Mouse (Mus musculus) testis, adult 2 months (tissue): ENCODE results near the gene Slc1a7. TPM values are rescaled to one million over a fixed set of nuclear protein-coding genes. Genes with fewer than 3 reads are reported as not detected.

Source experiments
- H3K27ac ChIP-seq: fragments of 200-500 bp; 2 replicates; pipeline ENCODE4 v1.5.1; 2012; ENCODE audit warnings: low read depth, low read length; ENCODE audit not compliant: control insufficient read depth, insufficient read depth
- H3K27me3 ChIP-seq: fragments of 200-500 bp; 2 replicates; pipeline ENCODE4 v1.6.1; 2012; ENCODE audit warnings: mild to moderate bottlenecking, low read length, moderate library complexity; ENCODE audit not compliant: control insufficient read depth, insufficient read depth
- H3K36me3 ChIP-seq: fragments of 200-500 bp; 2 replicates; pipeline ENCODE4 v1.6.1; 2012; ENCODE audit warnings: mild to moderate bottlenecking, low read length; ENCODE audit not compliant: control insufficient read depth, insufficient read depth
- H3K4me1 ChIP-seq: fragments of 200-500 bp; 2 replicates; pipeline ENCODE4 v1.6.1; 2012; ENCODE audit warnings: low read length; ENCODE audit not compliant: control insufficient read depth, insufficient read depth
- H3K4me3 ChIP-seq: fragments of 200-500 bp; 2 replicates; pipeline ENCODE4 v1.5.1; 2012; ENCODE audit warnings: low read depth, mild to moderate bottlenecking, low read length, moderate library complexity, mixed read lengths; ENCODE audit not compliant: control insufficient read depth
- CTCF ChIP-seq: fragments of 200-500 bp; IDR thresholded peaks from 2 replicates; pipeline ENCODE4 v1.5.1; 2012; ENCODE audit warnings: low read depth, mild to moderate bottlenecking, inconsistent platforms, low read length, moderate library complexity; ENCODE audit not compliant: control insufficient read depth, insufficient read depth, insufficient replicate concordance
- POLR2A ChIP-seq: fragments of 200-500 bp; IDR thresholded peaks from 2 replicates; pipeline ENCODE4 v1.6.1; 2012; ENCODE audit warnings: low read depth, mild to moderate bottlenecking, inconsistent platforms, low read length, moderate library complexity; ENCODE audit not compliant: control insufficient read depth
- polyA plus RNA-seq: library from polyadenylated mRNA; depleted of rRNA; stranded (reverse); fragments of >200 nt; gene quantifications from 2 replicates; pipeline ENCODE4 v1.2.3, GENCODE M21; 2012

Slc1a7 gene
- polyA plus RNA-seq, 1 experiment = 2.2 TPM

GRCm38 (mm10) chr4:108014466-108014865, 46.3 kb downstream of the Slc1a7 start:
- Histone ChIP-seq H3K4me3 (no peak overlapping the region), H3K27ac (no peak overlapping the region), H3K4me1 (peaks cover 8% of the 10 kb centered on the region), H3K36me3 (no peaks in the 10 kb centered on the region), H3K27me3 (no peaks in the 10 kb centered on the region)
- TF ChIP-seq POLR2A (no peak), CTCF (no peak)

- H3K4me3 ChIP-seq = no peak overlapping the region
- no peak overlapping the region for H3K27ac ChIP-seq
- no peaks in the 10 kb centered on the region for H3K27me3 ChIP-seq
- no peaks in the 10 kb centered on the region for H3K36me3 ChIP-seq
- TF ChIP-seq CTCF (peak; percentile 39; the same call in 1 of the 2 replicates), POLR2A (no peak)
- peaks cover 8% of the 10 kb centered on the region for H3K4me1 ChIP-seq
Observed at GRCm38 (mm10) chr4:108015067-108015765, 47.1 kb downstream of the Slc1a7 start.

GRCm38 (mm10) chr4:108016321-108016720, 48.2 kb downstream of the Slc1a7 start:
- TF ChIP-seq CTCF = no peak
- no peak for TF ChIP-seq POLR2A
- Histone ChIP-seq H3K36me3 (no peaks in the 10 kb centered on the region), H3K27ac (no peak overlapping the region), H3K4me3 (no peak overlapping the region), H3K4me1 (peaks cover 8% of the 10 kb centered on the region), H3K27me3 (no peaks in the 10 kb centered on the region)

- peaks cover 8% of the 10 kb centered on the region for H3K4me1 ChIP-seq
- H3K36me3 ChIP-seq = no peaks in the 10 kb centered on the region
- no peak overlapping the region for H3K4me3 ChIP-seq
- TF ChIP-seq POLR2A (no peak), CTCF (no peak)
- H3K27me3 ChIP-seq = no peaks in the 10 kb centered on the region
- no peak overlapping the region for H3K27ac ChIP-seq
Observed at GRCm38 (mm10) chr4:108017839-108018238, 49.7 kb downstream of the Slc1a7 start.

- Histone ChIP-seq H3K27ac (no peak overlapping the region), H3K27me3 (no peaks in the 10 kb centered on the region), H3K36me3 (no peaks in the 10 kb centered on the region), H3K4me1 (peaks cover 8% of the 10 kb centered on the region), H3K4me3 (no peak overlapping the region)
- no peak for TF ChIP-seq CTCF
- no peak for TF ChIP-seq POLR2A
Observed at GRCm38 (mm10) chr4:108018241-108018923, 50.2 kb downstream of the Slc1a7 start.

GRCm38 (mm10) chr4:108018961-108019921, 51.1 kb downstream of the Slc1a7 start:
- no peaks in the 10 kb centered on the region for H3K27me3 ChIP-seq
- no peaks in the 10 kb centered on the region for H3K36me3 ChIP-seq
- H3K4me1 ChIP-seq = peaks cover 8% of the 10 kb centered on the region
- no peak overlapping the region for H3K4me3 ChIP-seq
- H3K27ac ChIP-seq = no peak overlapping the region
- TF ChIP-seq CTCF (no peak), POLR2A (no peak)

DNA sequence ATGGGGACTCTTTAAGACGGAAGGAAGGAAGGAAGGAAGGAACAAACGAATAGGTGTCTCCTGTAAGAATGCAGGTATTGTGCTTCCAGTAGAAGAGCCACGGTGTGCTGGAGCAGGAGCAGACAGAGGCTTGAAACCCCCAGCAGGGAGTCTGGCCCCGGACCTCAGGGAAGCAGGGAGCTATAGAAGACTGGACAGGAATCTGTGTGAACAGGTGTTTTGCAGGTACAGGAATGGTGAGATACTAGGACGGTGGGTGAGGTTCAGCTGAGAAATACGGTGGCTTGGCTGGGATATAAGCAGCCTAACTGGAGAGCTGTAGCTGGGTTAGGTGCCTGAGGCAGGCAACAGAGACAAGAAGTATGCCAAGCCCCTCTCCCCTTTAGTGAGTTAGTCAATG, 52.0 kb downstream of the Slc1a7 start:
- H3K27ac ChIP-seq = no peak overlapping the region
- H3K36me3 ChIP-seq = no peaks in the 10 kb centered on the region
- H3K27me3 ChIP-seq = no peaks in the 10 kb centered on the region
- H3K4me1 ChIP-seq = peaks cover 8% of the 10 kb centered on the region
- TF ChIP-seq CTCF (no peak), POLR2A (no peak)
- no peak overlapping the region for H3K4me3 ChIP-seq
